8 mouse cellular contexts compared by ENCODE assay signal in genomic region chr16:75592671-75593500, GRCm38 (mm10). TPM values are rescaled to one million over a fixed set of nuclear protein-coding genes. Genes with fewer than 3 reads are reported as not detected.
DNase-seq lines count a peak whose midpoint lies in the region; ATAC-seq and TF ChIP-seq lines count a peak whose summit lies in the region.

TSS of gene Rbm11 (plus strand) at chr16:75592844.

- peaks cover 9% of the 10 kb centered on the region; the same call in 1 of the 2 replicates for H3K27me3 ChIP-seq in kidney, embryonic 14.5 days (ENCODE audit: control insufficient read depth, insufficient read depth, low read length)
- no peaks in the 10 kb centered on the region for H3K27me3 ChIP-seq in limb, embryonic 14.5 days (ENCODE audit: control insufficient read depth, insufficient read depth, low read length)
- H3K27me3 ChIP-seq in midbrain, embryonic 16.5 days (ENCODE audit: control insufficient read depth, insufficient read depth, low read depth, low read length) = no peaks in the 10 kb centered on the region
- no peaks in the 10 kb centered on the region for H3K27me3 ChIP-seq in spleen, adult 2 months (ENCODE audit: control insufficient read depth, insufficient read depth, low read length)

- DNase-seq in 416B (ENCODE audit: low read depth) = peak; percentile 82
- DNase-seq in brain, embryonic 14.5 days (ENCODE audit: low read depth) = peak; percentile 89
- DNase-seq in heart, adult 9 months (ENCODE audit: low spot score in 2 of 2) = peak; percentile 62
- DNase-seq in limb, embryonic 14.5 days (ENCODE audit: low spot score) = peak; percentile 71
- peak; percentile 25 to 60 for DNase-seq in spleen, adult 2 months (ENCODE audit: low read depth in 1 of 2, low spot score in 2 of 2)

- under 1% methylated on average over 44 of the region's 55 CpGs for WGBS in kidney, embryonic 14.5 days
- 0% methylated on average over 44 of the region's 55 CpGs for WGBS in limb, embryonic 14.5 days
- WGBS in midbrain, embryonic 16.5 days = 0% methylated on average over 55 of the region's 55 CpGs
- WGBS in spleen, adult 2 months = under 1% methylated on average over 55 of the region's 55 CpGs

- H3K9me3 ChIP-seq in kidney, embryonic 14.5 days (ENCODE audit: control insufficient read depth, low read length) = no peaks in the 10 kb centered on the region
- no peaks in the 10 kb centered on the region for H3K9me3 ChIP-seq in limb, embryonic 14.5 days (ENCODE audit: control insufficient read depth, low read length)
- H3K9me3 ChIP-seq in midbrain, embryonic 16.5 days (replicated peaks; ENCODE audit: control insufficient read depth, low read length, poor library complexity, severe bottlenecking) = no peaks in the 10 kb centered on the region

- ATAC-seq in erythroblast, adult 5-6 weeks (replicated peaks; ENCODE audit: low FRiP score, poor library complexity, severe bottlenecking) = peak; percentile 93
- ATAC-seq in kidney, embryonic 14.5 days (ENCODE audit: low FRiP score, low TSS enrichment) = peak; percentile 99
- ATAC-seq in limb, embryonic 14.5 days (ENCODE audit: low FRiP score, low read depth) = peak; percentile 94
- peak; percentile 97 for ATAC-seq in midbrain, embryonic 16.5 days

- H3K27ac ChIP-seq in kidney, embryonic 14.5 days (ENCODE audit: low read depth, low read length) = no peak within 1 kb of the TSS
- no peak within 1 kb of the TSS for H3K27ac ChIP-seq in limb, embryonic 14.5 days (replicated peaks; ENCODE audit: low read depth, low read length)
- peak within 1 kb of the TSS; percentile 82 for H3K27ac ChIP-seq in midbrain, embryonic 16.5 days (ENCODE audit: low read length)
- H3K27ac ChIP-seq in spleen, adult 2 months (ENCODE audit: insufficient read depth, low read length) = no peak within 1 kb of the TSS

- TF ChIP-seq CTCF in brain, embryonic 14.5 days (IDR thresholded peaks at IDR 0.05; ENCODE audit: borderline replicate concordance, extremely low read depth, insufficient read depth, insufficient read length) = no peak
- no peak for TF ChIP-seq CTCF in spleen, adult 2 months (IDR thresholded peaks at IDR 0.05; ENCODE audit: extremely low read depth, insufficient read depth, insufficient read length, insufficient replicate concordance)

- H3K4me1 ChIP-seq in kidney, embryonic 14.5 days (ENCODE audit: control insufficient read depth, insufficient read depth, low read length) = no peaks in the 10 kb centered on the region
- no peaks in the 10 kb centered on the region for H3K4me1 ChIP-seq in limb, embryonic 14.5 days (ENCODE audit: control insufficient read depth, insufficient read depth, low read length)
- peaks cover 3% of the 10 kb centered on the region for H3K4me1 ChIP-seq in midbrain, embryonic 16.5 days (ENCODE audit: control insufficient read depth, insufficient read depth, low read length)
- H3K4me1 ChIP-seq in spleen, adult 2 months (ENCODE audit: control insufficient read depth, insufficient read depth, insufficient read length) = no peaks in the 10 kb centered on the region

- H3K36me3 ChIP-seq in kidney, embryonic 14.5 days (ENCODE audit: control insufficient read depth, insufficient read depth, low read length) = no peaks in the 10 kb centered on the region
- no peaks in the 10 kb centered on the region for H3K36me3 ChIP-seq in limb, embryonic 14.5 days (ENCODE audit: control insufficient read depth, insufficient read depth, low read length)
- no peaks in the 10 kb centered on the region for H3K36me3 ChIP-seq in midbrain, embryonic 16.5 days (ENCODE audit: control insufficient read depth, insufficient read depth, low read length)
- no peaks in the 10 kb centered on the region for H3K36me3 ChIP-seq in spleen, adult 2 months (ENCODE audit: control insufficient read depth, insufficient read depth, low read length)

- H3K4me3 ChIP-seq in kidney, embryonic 14.5 days (ENCODE audit: low read length) = peak within 1 kb of the TSS; percentile 67
- H3K4me3 ChIP-seq in limb, embryonic 14.5 days (replicated peaks; ENCODE audit: low read length) = peak within 1 kb of the TSS; percentile 61
- peak within 1 kb of the TSS; percentile 85 for H3K4me3 ChIP-seq in midbrain, embryonic 16.5 days (ENCODE audit: low read depth, low read length)
- H3K4me3 ChIP-seq in spleen, adult 2 months (ENCODE audit: extremely low read depth, insufficient read depth, insufficient read length) = peak within 1 kb of the TSS; percentile 58; the same call in 1 of the 2 replicates

- peak within 1 kb of the TSS; percentile 88 for H3K4me2 ChIP-seq in kidney, embryonic 14.5 days (replicated peaks; ENCODE audit: low read depth, low read length)
- peak within 1 kb of the TSS; percentile 74 for H3K4me2 ChIP-seq in limb, embryonic 14.5 days (replicated peaks; ENCODE audit: low read depth, low read length, severe bottlenecking)
- H3K4me2 ChIP-seq in midbrain, embryonic 16.5 days (ENCODE audit: low read length) = peak within 1 kb of the TSS; percentile 79

- TF ChIP-seq POLR2A in brain, embryonic 14.5 days (IDR thresholded peaks at IDR 0.05; ENCODE audit: borderline replicate concordance, extremely low read depth, insufficient read depth, insufficient read length, poor library complexity, severe bottlenecking) = peak; percentile 36; the same call in 1 of the 2 replicates
- no peak for TF ChIP-seq POLR2A in limb, embryonic 14.5 days (IDR thresholded peaks at IDR 0.05; ENCODE audit: borderline replicate concordance, extremely low read depth, insufficient read depth, insufficient read length)
- no peak for TF ChIP-seq POLR2A in spleen, adult 2 months (IDR thresholded peaks at IDR 0.05; ENCODE audit: low read depth, low read length)

- peak within 1 kb of the TSS; percentile 47 for H3K9ac ChIP-seq in kidney, embryonic 14.5 days (ENCODE audit: low read depth, low read length)
- peak within 1 kb of the TSS; percentile 47 for H3K9ac ChIP-seq in limb, embryonic 14.5 days (ENCODE audit: low read depth, low read length, severe bottlenecking)
- H3K9ac ChIP-seq in midbrain, embryonic 16.5 days (ENCODE audit: low read depth, low read length) = peak within 1 kb of the TSS; percentile 85

RNA-seq across cellular contexts. Expression of gene Rbm11, which starts in this region (rescaled TPM):
- 1.5 and 2.5 TPM in 2 replicates for polyA plus RNA-seq in brain, embryonic 14.5 days (2012; rRNA removed)
- not detected in 2 replicates for total RNA-seq in erythroblast, adult 5-6 weeks (2015; ENCODE audit: low replicate concordance)
- total RNA-seq in erythroblast, adult 5-6 weeks (2017; ENCODE audit: low replicate concordance) = not detected in 2 replicates
- polyA plus RNA-seq in kidney, embryonic 14.5 days (2014; fragmentation: Nextera tagmentation; extraction: Ambion mirVana) = 0.27 and 0.38 TPM in 2 replicates
- 0.47 and 0.64 TPM in 2 replicates for polyA plus RNA-seq in limb, embryonic 14.5 days (2012; rRNA removed)
- 0.30 and 0.45 TPM in 2 replicates for polyA plus RNA-seq in limb, embryonic 14.5 days (2014; fragmentation: Nextera tagmentation; extraction: Ambion mirVana)
- 3.1 TPM in 2 replicates for polyA plus RNA-seq in midbrain, embryonic 16.5 days (2015; fragmentation: Nextera tagmentation; extraction: Ambion mirVana)
- 0.05 and 0.06 TPM in 2 replicates for polyA plus RNA-seq in spleen, adult 2 months (2012; rRNA removed)

Comparison
In these comparisons a context has a peak if more than half of its experiments do, and no peak if none do; other contexts are left out.
1. Peak in ATAC-seq in erythroblast, adult 5-6 weeks; RNA of the gene not detected or under 1 TPM.
2. Peak in ATAC-seq, H3K4me3 ChIP-seq, H3K9ac ChIP-seq and H3K4me2 ChIP-seq in kidney, embryonic 14.5 days; RNA of the gene not detected or under 1 TPM.
3. Peak in DNase-seq, ATAC-seq, H3K4me3 ChIP-seq, H3K9ac ChIP-seq and H3K4me2 ChIP-seq in limb, embryonic 14.5 days; RNA of the gene not detected or under 1 TPM.
4. Peak in DNase-seq and H3K4me3 ChIP-seq in spleen, adult 2 months; RNA of the gene not detected or under 1 TPM.